Mouse (Mus musculus): ENCODE results near the gene Pacsin3. TPM values are rescaled to one million over a fixed set of nuclear protein-coding genes. Genes with fewer than 3 reads are reported as not detected.
A peak's percentile ranks its signal among the peaks of the same experiment; 100 is the strongest.

Gene Pacsin3
- total RNA-seq, 2 experiments from 2014 or later = 45.6 to 46.1 TPM

- DNase-seq (ENCODE audit: low spot score in 2 of 2) = peak in 1 of 2 experiments; percentile 43
Measured at GRCm38 (mm10) chr2:91258054-91258453, 2.3 kb downstream of the Pacsin3 start.

GRCm38 (mm10) chr2:91258830-91259229 is 3.1 kb downstream of the Pacsin3 start:
- no peak for DNase-seq (ENCODE audit: low spot score in 2 of 2)

DNA sequence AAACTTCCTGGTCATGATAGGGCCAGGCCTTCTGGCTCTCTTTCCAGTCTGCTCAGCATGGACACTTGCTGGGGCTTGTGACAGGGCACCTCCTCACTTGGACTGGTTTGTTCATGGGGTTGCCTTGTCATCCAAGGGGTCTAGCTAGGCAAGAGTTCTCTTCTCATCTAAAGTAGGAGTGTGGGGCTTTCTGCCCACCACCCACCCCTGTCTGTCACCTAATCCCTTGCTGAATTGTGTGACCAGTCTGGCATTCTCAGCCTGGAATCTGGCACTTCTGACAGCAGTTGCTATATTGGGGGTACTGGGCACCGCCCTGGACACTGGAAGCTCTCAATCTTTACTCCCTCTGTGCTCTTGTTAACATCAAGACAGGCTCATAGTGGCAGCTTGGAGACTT is 3.7 kb downstream of the Pacsin3 start:
- DNase-seq (ENCODE audit: low spot score in 2 of 2) = no peak

- no peak for DNase-seq (ENCODE audit: low spot score in 2 of 2)
Measured at GRCm38 (mm10) chr2:91263692-91264660, 8.2 kb downstream of the Pacsin3 start.

- peak; percentile 97 to 99 for DNase-seq (ENCODE audit: low spot score in 2 of 2)
Measured at GRCm38 (mm10) chr2:91264711-91265681, 9.2 kb downstream of the Pacsin3 start, which contains the start of gene Arfgap2. TSS of gene Arfgap2 (plus strand) at chr2:91264974.

DNA sequence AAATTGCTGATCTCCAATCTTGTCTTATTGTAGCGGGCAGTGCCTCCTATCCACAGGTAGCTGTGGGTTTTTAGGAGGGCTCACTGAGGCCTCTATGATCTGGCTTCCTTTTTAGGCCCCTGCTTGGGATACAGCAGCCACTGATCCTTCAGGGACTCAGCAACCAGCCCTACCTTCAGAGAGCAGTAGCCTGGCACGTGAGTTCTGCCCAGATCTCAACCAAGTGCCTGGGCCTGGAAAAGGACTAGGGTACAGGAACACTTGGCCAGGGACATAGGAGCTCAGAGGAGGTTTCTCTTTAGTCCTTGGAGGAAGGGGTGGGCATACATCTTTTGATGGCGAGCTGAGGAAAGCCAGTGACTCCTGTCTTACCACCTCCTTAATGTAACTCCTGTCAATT is 12.3 kb downstream of the Pacsin3 start:
- DNase-seq (ENCODE audit: low spot score in 2 of 2) = no peak

GRCm38 (mm10) chr2:91268706-91269105 is 13.0 kb downstream of the Pacsin3 start:
- DNase-seq (ENCODE audit: low spot score in 2 of 2) = no peak

GRCm38 (mm10) chr2:91269687-91270133 is 14.0 kb downstream of the Pacsin3 start:
- no peak for DNase-seq (ENCODE audit: low spot score in 2 of 2)

DNA sequence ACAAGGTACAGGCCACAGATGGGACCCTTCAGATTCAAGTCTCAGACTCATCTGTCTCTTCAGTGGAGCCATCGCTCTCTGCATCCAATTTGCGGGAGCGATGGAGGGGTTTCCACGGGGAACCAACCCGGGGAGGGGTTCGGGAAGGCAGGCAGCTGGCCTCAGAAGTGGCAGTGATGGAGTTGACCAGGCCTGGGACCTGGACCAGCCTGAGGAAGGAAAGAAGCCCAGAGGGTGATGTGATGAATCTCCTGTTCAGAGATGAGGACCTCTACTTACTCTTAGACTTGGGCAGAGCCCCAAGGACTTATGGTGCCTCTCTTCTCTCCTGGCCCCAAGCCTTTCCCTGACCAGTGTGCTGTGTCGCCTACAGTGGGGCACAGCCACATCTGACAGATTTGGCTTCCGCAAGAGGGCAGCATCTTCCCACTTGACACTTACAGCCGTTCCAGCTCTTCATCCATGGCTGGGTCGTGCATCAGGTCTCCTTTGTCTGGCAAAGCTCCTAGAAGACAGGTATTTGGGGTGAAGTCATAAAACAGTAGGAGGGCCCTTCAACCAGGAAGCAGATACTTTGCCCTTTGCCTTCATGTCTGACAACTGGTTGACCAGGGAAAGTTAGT is 23.1 kb downstream of the Pacsin3 start:
- peak in 1 of 2 experiments; percentile 58 for DNase-seq (ENCODE audit: low spot score in 2 of 2)

DNA sequence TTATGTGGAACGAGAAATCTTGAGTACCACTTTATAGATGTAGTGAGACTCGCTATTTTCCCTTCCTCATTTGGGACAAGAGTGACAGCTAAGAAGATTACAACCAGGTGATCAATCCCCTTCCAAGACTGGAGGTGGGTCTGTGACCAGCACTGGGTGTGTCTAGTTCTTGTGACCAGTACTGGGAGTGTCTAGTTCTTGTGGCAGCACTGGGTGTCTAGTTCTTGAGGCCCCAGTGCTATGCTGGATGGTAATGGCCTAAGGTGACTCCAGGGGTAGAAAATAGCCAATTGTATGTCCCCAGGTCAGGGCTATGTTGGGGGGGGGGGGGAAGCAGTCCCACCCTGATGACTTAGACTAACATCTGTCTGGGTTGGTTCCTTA is 23.6 kb downstream of the Pacsin3 start:
- no peak for DNase-seq (ENCODE audit: low spot score in 2 of 2)

GRCm38 (mm10) chr2:91281366-91281765 is 25.6 kb downstream of the Pacsin3 start:
- no peak for DNase-seq (ENCODE audit: low spot score in 2 of 2)

DNA sequence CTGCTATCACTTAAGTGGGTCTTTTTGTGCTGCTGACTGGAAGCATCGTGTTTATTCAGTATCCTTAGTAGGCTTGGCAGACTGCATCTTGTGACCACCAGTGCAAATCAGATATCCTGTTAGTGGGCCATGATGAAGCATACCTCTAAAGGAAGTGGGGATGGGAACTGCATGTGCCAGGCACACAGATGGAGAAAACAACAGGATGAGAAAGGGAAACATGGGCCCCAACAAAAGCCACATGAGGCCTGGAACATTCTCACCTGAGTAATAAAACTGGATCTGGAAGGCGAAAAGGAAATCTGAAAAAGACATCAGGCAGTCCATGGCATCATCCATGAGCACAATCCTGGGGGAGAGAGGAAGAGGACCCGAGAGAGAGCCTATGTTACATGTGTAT is 28.2 kb downstream of the Pacsin3 start:
- no peak for DNase-seq (ENCODE audit: low spot score in 2 of 2)

GRCm38 (mm10) chr2:91284375-91285199 is 28.8 kb downstream of the Pacsin3 start:
- DNase-seq (ENCODE audit: low spot score in 2 of 2) = peak; percentile 44 to 47

- peak; percentile 79 to 81 for DNase-seq (ENCODE audit: low spot score in 2 of 2)
Measured at GRCm38 (mm10) chr2:91285885-91286505, 30.2 kb downstream of the Pacsin3 start.

DNA sequence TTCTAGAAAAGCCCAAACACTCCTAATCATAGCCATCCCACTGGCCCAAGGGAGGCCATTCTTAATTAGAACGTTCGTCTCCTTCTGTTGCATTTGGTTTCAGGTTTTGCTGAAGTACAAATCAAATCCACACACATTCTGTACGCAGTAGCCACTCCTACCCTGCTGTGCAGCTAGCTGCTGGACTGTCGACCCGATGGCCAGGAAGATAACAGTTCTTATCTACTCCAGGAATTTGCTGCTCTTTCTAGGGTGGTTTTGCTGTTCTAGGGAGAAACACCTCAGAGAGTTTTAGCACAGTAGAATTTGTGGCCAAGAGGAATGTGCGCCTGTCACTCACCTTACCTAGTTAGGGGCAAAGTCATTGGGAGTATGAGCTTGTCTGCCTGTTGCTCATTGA is 31.8 kb downstream of the Pacsin3 start:
- DNase-seq (ENCODE audit: low spot score in 2 of 2) = no peak

GRCm38 (mm10) chr2:91291197-91292007 is 35.6 kb downstream of the Pacsin3 start:
- no peak for DNase-seq (ENCODE audit: low spot score in 2 of 2)

DNA sequence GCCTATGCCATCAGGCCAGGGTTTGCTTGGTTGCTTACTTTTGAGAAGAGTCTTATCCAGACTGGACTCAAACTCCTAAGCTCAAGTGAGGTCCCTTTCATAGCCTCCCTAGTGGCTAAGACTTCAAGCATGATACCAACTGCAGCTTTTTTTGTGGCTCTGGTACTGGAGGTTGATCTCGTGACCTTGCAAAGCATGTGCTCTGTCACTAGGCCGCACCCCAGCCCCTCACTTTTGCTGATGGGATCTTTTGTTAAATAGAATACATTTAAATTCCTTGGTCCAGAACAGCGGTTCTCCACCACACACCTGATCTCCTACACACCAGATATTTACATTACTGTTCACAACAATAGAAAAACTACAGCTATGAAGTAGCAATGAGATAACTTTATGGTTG is 38.5 kb downstream of the Pacsin3 start:
- no peak for DNase-seq (ENCODE audit: low spot score in 2 of 2)

GRCm38 (mm10) chr2:91295895-91296294 is 40.1 kb downstream of the Pacsin3 start:
- DNase-seq (ENCODE audit: low spot score in 2 of 2) = no peak

DNA sequence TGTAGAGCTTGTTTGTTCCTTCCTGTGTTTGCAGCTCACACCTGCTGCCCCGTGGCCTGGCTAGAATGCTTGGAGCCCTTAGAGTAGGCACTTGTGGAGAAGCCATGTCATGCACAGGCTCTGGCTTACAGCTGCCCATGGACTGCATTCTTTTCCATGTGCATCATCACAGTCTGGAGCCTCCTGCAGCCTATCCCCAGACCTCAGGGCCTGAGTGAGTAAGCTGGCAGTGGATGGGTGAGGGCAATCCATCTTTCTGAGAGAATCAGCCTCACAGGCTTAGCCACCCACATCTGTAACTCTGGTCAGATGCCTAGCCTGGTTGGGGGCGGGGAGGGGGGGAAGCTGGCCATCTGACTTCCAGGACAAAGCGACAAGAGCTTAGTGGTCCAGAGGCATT is 43.4 kb downstream of the Pacsin3 start:
- DNase-seq (ENCODE audit: low spot score in 2 of 2) = no peak

Measured in left cerebral cortex, adult 18-20 months (tissue).